Mouse (Mus musculus) ES-E14 (cell line): ENCODE data around the gene P3h2.

ENCODE experiments used
- CHD2 ChIP-seq: IDR thresholded peaks from 2 replicates; pipeline ENCODE4 v1.6.1; 2014; ENCODE audit warnings: mild to moderate bottlenecking, low read depth, low read length, inconsistent platforms
- HCFC1 ChIP-seq: IDR thresholded peaks from 2 replicates; pipeline ENCODE4 v1.6.1; 2012; ENCODE audit warnings: low read length, inconsistent platforms, borderline replicate concordance; ENCODE audit not compliant: insufficient read depth
- ZC3H11A ChIP-seq: IDR thresholded peaks from 2 replicates; pipeline ENCODE4 v1.6.1; 2012; ENCODE audit warnings: low read depth, mild to moderate bottlenecking, inconsistent platforms, low read length, borderline replicate concordance
- ZNF384 ChIP-seq: IDR thresholded peaks from 2 replicates; pipeline ENCODE4 v1.6.1; 2012; ENCODE audit warnings: low read depth, low read length, inconsistent platforms

- no peak for TF ChIP-seq HCFC1
- TF ChIP-seq ZC3H11A: no peak
- no peak for TF ChIP-seq ZNF384
- TF ChIP-seq CHD2: no peak
Measured at GRCm38 (mm10) chr16:25945151-25945955, 160.2 kb downstream of the P3h2 start.
